Mouse (Mus musculus) MEL-GATA-1-ER (cell line): ENCODE measurements at regions not wholly inside any gene's neighbourhood (a gene's known extent, or its start where the extent isn't known, plus 50 kb on each side); places are given as distances from the start of the nearest gene placed in this dataset.

Source experiments
- DNase-seq: peaks from one replicate; pipeline ENCODE4 v3.0.0-alpha.2; 2012; ENCODE audit warnings: low read depth; ENCODE audit errors: extremely low read depth

GRCm38 (mm10) chr12:44145321-44145720, 64.8 kb downstream of the Dnajb9 start:
- DNase-seq = no peak

GRCm38 (mm10) chr12:44139026-44139425, 71.1 kb downstream of the Dnajb9 start:
- DNase-seq = no peak

- no peak for DNase-seq
These were observed 81.3 kb downstream of the Dnajb9 start for GRCm38 (mm10) chr12:44128874-44129273.

GRCm38 (mm10) chr12:44105085-44105484, 105.0 kb downstream of the Dnajb9 start:
- peak; percentile 12 for DNase-seq

- no peak for DNase-seq
These were observed 110.9 kb downstream of the Dnajb9 start for GRCm38 (mm10) chr12:44099188-44099587.

GRCm38 (mm10) chr12:44071766-44072165, 138.4 kb downstream of the Dnajb9 start:
- DNase-seq = no peak

GRCm38 (mm10) chr12:44056493-44057163, 153.5 kb downstream of the Dnajb9 start:
- no peak for DNase-seq

GRCm38 (mm10) chr12:44045806-44046205, 164.3 kb downstream of the Dnajb9 start:
- no peak for DNase-seq

- no peak for DNase-seq
These were observed 165.6 kb downstream of the Dnajb9 start for GRCm38 (mm10) chr12:44044388-44045105.

GRCm38 (mm10) chr12:44006795-44007194, 203.3 kb downstream of the Dnajb9 start:
- no peak for DNase-seq

GRCm38 (mm10) chr12:43983548-43983947, 226.6 kb downstream of the Dnajb9 start:
- no peak for DNase-seq

GRCm38 (mm10) chr12:43963973-43964372, 246.2 kb downstream of the Dnajb9 start:
- DNase-seq = no peak

- DNase-seq = no peak
These were observed 247.5 kb downstream of the Dnajb9 start for GRCm38 (mm10) chr12:43962551-43963120.

- no peak for DNase-seq
These were observed 285.9 kb downstream of the Dnajb9 start for GRCm38 (mm10) chr12:43924228-43924627.

- DNase-seq = no peak
These were observed 289.7 kb downstream of the Dnajb9 start for GRCm38 (mm10) chr12:43920396-43920795.

- DNase-seq = no peak
These were observed 291.0 kb downstream of the Dnajb9 start for GRCm38 (mm10) chr12:43919114-43919513.

GRCm38 (mm10) chr12:43916779-43917178, 293.3 kb downstream of the Dnajb9 start:
- DNase-seq = no peak

GRCm38 (mm10) chr12:43899273-43899672, 310.9 kb downstream of the Dnajb9 start:
- peak; percentile 15 for DNase-seq

- DNase-seq = no peak
These were observed 324.5 kb downstream of the Dnajb9 start for GRCm38 (mm10) chr12:43885596-43885995.

GRCm38 (mm10) chr12:43860479-43860878, 349.6 kb downstream of the Dnajb9 start:
- DNase-seq = no peak

- no peak for DNase-seq
These were observed 353.8 kb downstream of the Dnajb9 start for GRCm38 (mm10) chr12:43856370-43856769.

- no peak for DNase-seq
These were observed 357.9 kb downstream of the Dnajb9 start for GRCm38 (mm10) chr12:43852246-43852645.
